Mouse (Mus musculus) G1E (cell line): ENCODE measurements around the gene Scamp4. TPM values are rescaled to one million over a fixed set of nuclear protein-coding genes. Genes with fewer than 3 reads are reported as not detected.

Experiments used
- ATAC-seq: 2 replicates; pipeline ENCODE4 v1.8.0; 2016; ENCODE audit warnings: mild to moderate bottlenecking; ENCODE audit not compliant: insufficient number of reproducible peaks, poor library complexity, low FRiP score, severe bottlenecking; ENCODE audit errors: extremely low read depth
- DNase-seq: peaks from one replicate; pipeline ENCODE4 v3.0.0; 2012; ENCODE audit warnings: low spot score
- H3K27me3 ChIP-seq: 2 replicates; pipeline ENCODE4 v1.6.1; 2012; ENCODE audit warnings: mild to moderate bottlenecking, low read length, inconsistent platforms; ENCODE audit not compliant: insufficient read depth
- H3K36me3 ChIP-seq: replicated peaks from 2 replicates; pipeline ENCODE3; 2012; ENCODE audit warnings: mild to moderate bottlenecking, inconsistent platforms
- H3K4me1 ChIP-seq: 2 replicates; pipeline ENCODE4 v1.6.1; 2012; ENCODE audit warnings: low read depth, low read length, inconsistent platforms, mixed read lengths; ENCODE audit not compliant: insufficient read depth
- H3K4me3 ChIP-seq: 2 replicates; pipeline ENCODE4 v1.5.1; 2012; ENCODE audit warnings: low read depth, mild to moderate bottlenecking, inconsistent platforms, low read length, moderate library complexity, mixed read lengths
- H3K9me3 ChIP-seq: replicated peaks from 2 replicates; pipeline ENCODE4 v1.6.1; 2012; ENCODE audit warnings: inconsistent platforms
- CTCF ChIP-seq: IDR thresholded peaks from 2 replicates; pipeline ENCODE4 v1.5.1; 2012; ENCODE audit warnings: low read depth, low read length, inconsistent platforms, mixed read lengths
- GATA1 ChIP-seq: IDR thresholded peaks from 2 replicates; pipeline ENCODE4 v1.6.1; 2012; ENCODE audit warnings: borderline replicate concordance, low read length, inconsistent platforms, mixed read lengths
- GATA2 ChIP-seq: IDR thresholded peaks from 2 replicates; pipeline ENCODE4 v1.6.1; 2012; ENCODE audit warnings: low read depth, low read length, inconsistent platforms, borderline replicate concordance
- POLR2AphosphoS5 ChIP-seq: IDR thresholded peaks from 2 replicates; pipeline ENCODE4 v1.6.1; 2012; ENCODE audit warnings: low read depth, low read length, inconsistent platforms; ENCODE audit not compliant: insufficient replicate concordance
- TAL1 ChIP-seq: conservative IDR thresholded peaks from 2 replicates; pipeline ENCODE4 v1.6.1; 2012; ENCODE audit warnings: low read depth, low read length, inconsistent platforms, mixed read lengths
- polyA plus RNA-seq: library from polyadenylated mRNA; stranded (reverse); fragments of >175 nt; gene quantifications from 2 replicates; pipeline ENCODE4 v1.2.3, GENCODE M21; 2012
- total RNA-seq, 2 experiments: library from RNA; stranded (forward) in 1 of 2; stranded (reverse) in 1 of 2; fragments of 200-1000 nt in 1 of 2; fragments of >200 nt in 1 of 2; fragmentation: Nextera tagmentation in 1 of 2; gene quantifications; 2 replicates each; pipeline ENCODE4 v1.2.3; 2014 to 2017

Scamp4 gene
- total and polyA plus RNA-seq, 3 experiments, result 12.9 to 87.0 (median 39.4) TPM

DNA sequence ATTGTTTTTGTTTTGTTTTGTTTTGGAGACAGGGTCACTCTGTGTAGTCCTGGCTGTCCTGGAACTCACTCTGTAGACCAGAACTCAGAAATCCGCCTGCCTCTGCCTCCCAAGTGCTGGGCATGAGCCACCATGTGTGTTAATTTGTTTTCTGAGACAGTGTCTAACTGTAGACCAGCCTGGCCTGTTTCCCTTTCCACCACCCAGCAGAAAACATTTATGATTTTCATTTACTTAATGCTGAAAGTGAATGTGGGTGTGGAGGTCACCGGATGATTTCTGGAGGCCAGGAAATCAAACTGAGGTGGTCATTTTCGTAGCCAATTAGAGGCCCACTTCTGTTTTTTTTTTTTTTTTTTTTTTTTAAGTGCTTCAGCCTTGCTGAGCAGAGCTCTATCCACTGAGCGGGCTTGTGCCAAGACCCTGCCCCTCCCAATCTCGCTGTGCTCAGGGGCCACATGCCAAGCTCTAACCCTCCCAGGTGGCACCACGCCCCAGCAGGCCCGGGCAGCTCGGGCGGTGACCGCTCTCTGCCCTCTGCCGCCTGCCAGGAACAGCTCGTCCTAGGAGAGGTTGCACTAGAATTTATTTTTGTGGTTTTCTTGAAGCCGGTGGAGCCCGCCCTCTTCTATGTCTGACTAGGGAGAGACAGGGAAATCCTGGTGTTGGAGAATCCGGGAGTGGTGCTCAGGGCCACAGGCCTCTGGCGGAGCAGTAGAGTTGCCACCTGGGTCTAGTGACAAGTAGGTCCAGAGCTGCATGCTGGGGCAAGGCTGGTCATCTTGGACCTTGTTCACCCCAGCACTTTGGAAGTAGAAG lies 61.7 kb downstream of the Scamp4 start:
- ATAC-seq (peak; percentile 12), DNase-seq (no peak)
- H3K27me3 ChIP-seq, result no peaks in the 10 kb centered on the region; the same call in 1 of the 2 replicates
- peak overlapping the region; percentile 65; the same call in 1 of the 2 replicates for H3K4me3 ChIP-seq
- H3K36me3 ChIP-seq, result peaks cover 44% of the 10 kb centered on the region
- 0 out of 2 replicates have a peak, but pooled peaks have one; percentile 10 for TF ChIP-seq POLR2AphosphoS5
- TF ChIP-seq CTCF, result no peak
- TF ChIP-seq GATA1, result no peak
- no peaks in the 10 kb centered on the region for H3K9me3 ChIP-seq
- H3K4me1 ChIP-seq, result peaks cover 82% of the 10 kb centered on the region

GRCm38 (mm10) chr10:80665016-80665380 lies 62.3 kb downstream of the Scamp4 start:
- ATAC-seq, result no peak

More at GRCm38 (mm10) chr10:80665016-80665380, 62.3 kb downstream of the Scamp4 start:
- TF ChIP-seq TAL1, result no peak
- no peak for TF ChIP-seq POLR2AphosphoS5
- no peak for TF ChIP-seq CTCF
- TF ChIP-seq GATA1, result no peak
- TF ChIP-seq GATA2, result no peak
- Histone ChIP-seq H3K36me3 (peaks cover 50% of the 10 kb centered on the region), H3K9me3 (no peaks in the 10 kb centered on the region), H3K27me3 (no peaks in the 10 kb centered on the region; the same call in 1 of the 2 replicates), H3K4me1 (peaks cover 85% of the 10 kb centered on the region), H3K4me3 (peak overlapping the region; percentile 65; the same call in 1 of the 2 replicates)
- no peak for DNase-seq

Other genes starting within 250 kb of the Scamp4 start
Only the 20 nearest of the 25 such genes appear.
- 37.3 and 41.7 TPM in 2 replicates for gene Mbd3, start 203.3 kb upstream of the Scamp4 start, total RNA-seq (2014; fragmentation: Nextera tagmentation)
- gene Mbd3, start 203.3 kb upstream of the Scamp4 start, total RNA-seq (2017), result 36.0 and 42.0 TPM in 2 replicates
- 244 and 272 TPM in 2 replicates for gene Mbd3, start 203.3 kb upstream of the Scamp4 start, polyA plus RNA-seq
- gene Uqcr11, start 196.0 kb upstream of the Scamp4 start, total RNA-seq (2014; fragmentation: Nextera tagmentation), result 57.3 and 71.6 TPM in 2 replicates
- 376 and 446 TPM in 2 replicates for gene Uqcr11, start 196.0 kb upstream of the Scamp4 start, total RNA-seq (2017)
- gene Uqcr11, start 196.0 kb upstream of the Scamp4 start, polyA plus RNA-seq, result 1,650 and 1,908 TPM in 2 replicates
- gene Tcf3, start 169.2 kb upstream of the Scamp4 start, total RNA-seq (2014; fragmentation: Nextera tagmentation), result 152 and 175 TPM in 2 replicates
- gene Tcf3, start 169.2 kb upstream of the Scamp4 start, total RNA-seq (2017), result 70.0 and 84.0 TPM in 2 replicates
- gene Tcf3, start 169.2 kb upstream of the Scamp4 start, polyA plus RNA-seq, result 1,090 and 1,330 TPM in 2 replicates
- not detected in 2 replicates for gene Onecut3, start 108.0 kb upstream of the Scamp4 start, total RNA-seq (2014; fragmentation: Nextera tagmentation)
- gene Onecut3, start 108.0 kb upstream of the Scamp4 start, total RNA-seq (2017), result 0.06 and 0.11 TPM in 2 replicates
- not detected in 2 replicates for gene Onecut3, start 108.0 kb upstream of the Scamp4 start, polyA plus RNA-seq
- gene Atp8b3, start 63.7 kb upstream of the Scamp4 start, total RNA-seq (2014; fragmentation: Nextera tagmentation), result not detected in 2 replicates
- gene Atp8b3, start 63.7 kb upstream of the Scamp4 start, total RNA-seq (2017), result 0.05 and 0.06 TPM in 2 replicates
- 0.02 TPM in 1 of 2 replicates, not detected in the other for gene Atp8b3, start 63.7 kb upstream of the Scamp4 start, polyA plus RNA-seq
- 62.1 and 68.3 TPM in 2 replicates for gene Rexo1, start 41.3 kb upstream of the Scamp4 start, total RNA-seq (2014; fragmentation: Nextera tagmentation)
- 10.9 and 14.3 TPM in 2 replicates for gene Rexo1, start 41.3 kb upstream of the Scamp4 start, total RNA-seq (2017)
- gene Rexo1, start 41.3 kb upstream of the Scamp4 start, polyA plus RNA-seq, result 148 and 173 TPM in 2 replicates
- 10.8 and 14.0 TPM in 2 replicates for gene Klf16, start 25.6 kb upstream of the Scamp4 start, total RNA-seq (2014; fragmentation: Nextera tagmentation)
- 6.1 and 8.1 TPM in 2 replicates for gene Klf16, start 25.6 kb upstream of the Scamp4 start, total RNA-seq (2017)
- gene Klf16, start 25.6 kb upstream of the Scamp4 start, polyA plus RNA-seq, result 105 and 141 TPM in 2 replicates
- 12.4 and 14.6 TPM in 2 replicates for gene Abhd17a, start 12.5 kb upstream of the Scamp4 start, total RNA-seq (2014; fragmentation: Nextera tagmentation)
- gene Abhd17a, start 12.5 kb upstream of the Scamp4 start, total RNA-seq (2017), result 37.8 and 44.0 TPM in 2 replicates
- 574 and 928 TPM in 2 replicates for gene Abhd17a, start 12.5 kb upstream of the Scamp4 start, polyA plus RNA-seq
- gene Adat3, start within 50 bp of the Scamp4 start, total RNA-seq (2014; fragmentation: Nextera tagmentation), result not detected in 2 replicates
- 1.2 and 1.6 TPM in 2 replicates for gene Adat3, start within 50 bp of the Scamp4 start, total RNA-seq (2017)
- gene Adat3, start within 50 bp of the Scamp4 start, polyA plus RNA-seq, result 19.4 and 23.5 TPM in 2 replicates
- 1.1 and 2.2 TPM in 2 replicates for gene Gm49322, start 3.1 kb downstream of the Scamp4 start, total RNA-seq (2014; fragmentation: Nextera tagmentation)
- gene Gm49322, start 3.1 kb downstream of the Scamp4 start, total RNA-seq (2017), result 0.82 and 1.2 TPM in 2 replicates
- gene Gm49322, start 3.1 kb downstream of the Scamp4 start, polyA plus RNA-seq, result 2.4 and 2.8 TPM in 2 replicates
- gene Csnk1g2, start 20.0 kb downstream of the Scamp4 start, total RNA-seq (2014; fragmentation: Nextera tagmentation), result 91.3 and 110 TPM in 2 replicates
- 189 and 193 TPM in 2 replicates for gene Csnk1g2, start 20.0 kb downstream of the Scamp4 start, total RNA-seq (2017)
- 470 and 513 TPM in 2 replicates for gene Csnk1g2, start 20.0 kb downstream of the Scamp4 start, polyA plus RNA-seq
- 11.1 and 19.7 TPM in 2 replicates for gene Btbd2, start 54.2 kb downstream of the Scamp4 start, total RNA-seq (2014; fragmentation: Nextera tagmentation)
- gene Btbd2, start 54.2 kb downstream of the Scamp4 start, total RNA-seq (2017), result 17.9 and 19.2 TPM in 2 replicates
- gene Btbd2, start 54.2 kb downstream of the Scamp4 start, polyA plus RNA-seq, result 96.3 and 102 TPM in 2 replicates
- gene Mknk2, start 75.2 kb downstream of the Scamp4 start, total RNA-seq (2014; fragmentation: Nextera tagmentation), result 127 and 140 TPM in 2 replicates
- 70.4 and 72.2 TPM in 2 replicates for gene Mknk2, start 75.2 kb downstream of the Scamp4 start, total RNA-seq (2017)
- gene Mknk2, start 75.2 kb downstream of the Scamp4 start, polyA plus RNA-seq, result 455 and 521 TPM in 2 replicates
- gene Mob3a, start 99.1 kb downstream of the Scamp4 start, total RNA-seq (2014; fragmentation: Nextera tagmentation), result 44.4 and 52.8 TPM in 2 replicates
- 53.8 and 61.8 TPM in 2 replicates for gene Mob3a, start 99.1 kb downstream of the Scamp4 start, total RNA-seq (2017)
- 45.8 and 54.2 TPM in 2 replicates for gene Mob3a, start 99.1 kb downstream of the Scamp4 start, polyA plus RNA-seq
- gene Izumo4, start 99.3 kb downstream of the Scamp4 start, total RNA-seq (2014; fragmentation: Nextera tagmentation), result 2.3 and 7.4 TPM in 2 replicates
- gene Izumo4, start 99.3 kb downstream of the Scamp4 start, total RNA-seq (2017), result 5.9 and 10.3 TPM in 2 replicates
- gene Izumo4, start 99.3 kb downstream of the Scamp4 start, polyA plus RNA-seq, result 7.5 and 8.2 TPM in 2 replicates
- 121 and 133 TPM in 2 replicates for gene Ap3d1, start 139.4 kb downstream of the Scamp4 start, total RNA-seq (2014; fragmentation: Nextera tagmentation)
- 72.3 and 88.3 TPM in 2 replicates for gene Ap3d1, start 139.4 kb downstream of the Scamp4 start, total RNA-seq (2017)
- 37.4 and 39.4 TPM in 2 replicates for gene Ap3d1, start 139.4 kb downstream of the Scamp4 start, polyA plus RNA-seq
- 95.3 and 105 TPM in 2 replicates for gene Dot1l, start 152.3 kb downstream of the Scamp4 start, total RNA-seq (2014; fragmentation: Nextera tagmentation)
- 8.7 and 9.0 TPM in 2 replicates for gene Dot1l, start 152.3 kb downstream of the Scamp4 start, total RNA-seq (2017)
- 118 and 121 TPM in 2 replicates for gene Dot1l, start 152.3 kb downstream of the Scamp4 start, polyA plus RNA-seq
- gene Sf3a2, start 195.3 kb downstream of the Scamp4 start, total RNA-seq (2014; fragmentation: Nextera tagmentation), result 142 and 172 TPM in 2 replicates
- 8.7 and 9.9 TPM in 2 replicates for gene Sf3a2, start 195.3 kb downstream of the Scamp4 start, total RNA-seq (2017)
- gene Sf3a2, start 195.3 kb downstream of the Scamp4 start, polyA plus RNA-seq, result 652 and 920 TPM in 2 replicates
- gene Plekhj1, start 195.8 kb downstream of the Scamp4 start, total RNA-seq (2014; fragmentation: Nextera tagmentation), result 122 and 192 TPM in 2 replicates
- 58.1 and 68.0 TPM in 2 replicates for gene Plekhj1, start 195.8 kb downstream of the Scamp4 start, total RNA-seq (2017)
- gene Plekhj1, start 195.8 kb downstream of the Scamp4 start, polyA plus RNA-seq, result 285 and 325 TPM in 2 replicates
- 1.7 and 1.8 TPM in 2 replicates for gene Amh, start 202.4 kb downstream of the Scamp4 start, total RNA-seq (2014; fragmentation: Nextera tagmentation)
- gene Amh, start 202.4 kb downstream of the Scamp4 start, total RNA-seq (2017), result 0.17 and 0.27 TPM in 2 replicates
- gene Amh, start 202.4 kb downstream of the Scamp4 start, polyA plus RNA-seq, result 1.6 and 1.8 TPM in 2 replicates